Mouse (Mus musculus): Measurements from ENCODE around the gene Rpl18a. TPM values are rescaled to one million over a fixed set of nuclear protein-coding genes. Genes with fewer than 3 reads are reported as not detected.

The Rpl18a gene
- polyA plus RNA-seq, 1 experiment from 2014 or later, result 4,170 TPM

DNA sequence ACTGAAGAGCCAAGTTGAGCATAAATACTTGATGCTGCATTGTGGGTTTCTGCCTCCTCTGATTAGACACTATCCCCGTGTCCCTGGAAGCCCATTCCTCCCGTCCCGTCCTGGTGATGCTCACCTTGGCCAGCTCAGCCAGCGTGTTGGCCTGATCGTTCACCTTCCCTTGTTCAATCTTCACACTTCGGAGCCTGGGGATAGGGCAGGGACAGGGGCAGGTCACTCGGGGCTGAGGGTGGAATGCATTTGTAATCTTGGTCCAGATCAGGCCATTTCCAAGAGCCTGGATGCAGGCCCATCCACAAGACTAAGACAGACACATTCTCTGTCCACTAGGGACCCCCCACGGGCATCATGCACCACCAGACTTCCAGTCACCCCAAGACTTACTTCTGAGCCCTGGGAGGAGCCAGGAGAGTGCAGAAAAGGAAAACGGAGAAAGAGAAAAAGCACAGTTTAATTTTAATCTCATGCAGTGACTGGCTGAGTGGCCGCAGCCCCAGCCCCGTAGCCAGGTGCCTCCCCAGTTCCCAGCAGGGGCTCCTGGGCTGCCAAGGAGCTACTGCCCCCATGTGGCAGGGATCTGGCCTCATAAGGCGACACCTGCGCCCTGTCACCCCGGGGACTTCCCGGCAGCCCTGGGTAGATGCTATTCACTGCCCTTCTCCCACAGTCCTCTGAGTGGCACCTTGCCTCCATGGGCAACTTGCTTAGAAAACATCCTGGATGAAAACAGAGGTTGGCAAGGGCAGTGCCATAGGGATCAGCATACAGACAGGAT, 50.6 kb downstream of the Rpl18a start:
- Histone ChIP-seq H3K27me3 (replicated peaks) (no peaks in the 10 kb centered on the region), H3K4me2 (replicated peaks) (no peak overlapping the region), H3K4me1 (replicated peaks) (peaks cover 4% of the 10 kb centered on the region), H3K27ac (no peak overlapping the region), H3K9ac (no peak overlapping the region), H3K9me3 (no peaks in the 10 kb centered on the region), H3K4me3 (replicated peaks) (no peak overlapping the region), H3K36me3 (no peaks in the 10 kb centered on the region)
- WGBS, result 57% methylated on average over 15 of the region's 15 CpGs
- no peak for ATAC-seq

DNA sequence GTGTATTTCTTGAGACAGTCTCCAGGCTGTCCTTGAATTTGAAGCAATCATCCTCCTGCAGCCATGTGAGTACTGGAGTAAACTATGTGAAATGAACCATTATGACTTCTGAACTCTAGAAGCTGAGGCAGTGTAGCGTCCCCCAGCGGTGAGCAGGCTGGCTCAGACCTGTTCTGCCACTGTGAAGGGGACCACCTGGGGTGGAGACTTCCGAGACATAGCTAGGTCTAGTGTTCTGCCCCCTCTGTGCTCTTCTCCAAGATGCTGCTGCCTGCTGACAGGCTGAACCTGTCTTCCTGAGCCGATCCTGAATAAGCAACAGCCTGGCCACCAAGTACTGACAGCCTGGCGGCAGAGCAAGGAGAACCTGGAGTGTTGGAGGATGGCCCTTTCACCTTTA, 52.1 kb downstream of the Rpl18a start:
- Histone ChIP-seq H3K27me3 (replicated peaks) (no peaks in the 10 kb centered on the region), H3K9me3 (no peaks in the 10 kb centered on the region), H3K4me2 (replicated peaks) (no peak overlapping the region), H3K4me3 (replicated peaks) (no peak overlapping the region), H3K9ac (no peak overlapping the region), H3K27ac (no peak overlapping the region), H3K4me1 (replicated peaks) (peaks cover 15% of the 10 kb centered on the region), H3K36me3 (no peaks in the 10 kb centered on the region)
- no peak for ATAC-seq
- 46% methylated on average over 5 of the region's 5 CpGs for WGBS

MicroRNAs encoded within 50 kb of the gene (microRNA counts, 519-probe panel; counts per million panel counts)
- microRNA mmu-miR-1969, result 97.1 counts per million, percentile 29 among the panel's probes with 10 or more counts

Other genes starting within 250 kb of the Rpl18a start
- 58.0 and 74.2 TPM in 2 replicates for gene Pgpep1, start 237.0 kb downstream of the Rpl18a start, polyA plus RNA-seq (2015; fragmentation: Nextera tagmentation; extraction: Ambion mirVana)
- gene Lsm4, start 224.2 kb downstream of the Rpl18a start, polyA plus RNA-seq (2015; fragmentation: Nextera tagmentation; extraction: Ambion mirVana), result 286 and 323 TPM in 2 replicates
- gene Jund, start 198.5 kb downstream of the Rpl18a start, polyA plus RNA-seq (2015; fragmentation: Nextera tagmentation; extraction: Ambion mirVana), result 83.7 and 88.8 TPM in 2 replicates
- gene Iqcn, start 194.0 kb downstream of the Rpl18a start, polyA plus RNA-seq (2015; fragmentation: Nextera tagmentation; extraction: Ambion mirVana), result not detected in 2 replicates
- 2.1 and 2.5 TPM in 2 replicates for gene Gm3336, start 178.9 kb downstream of the Rpl18a start, polyA plus RNA-seq (2015; fragmentation: Nextera tagmentation; extraction: Ambion mirVana)
- 0.21 and 0.53 TPM in 2 replicates for gene Pde4c, start 173.7 kb downstream of the Rpl18a start, polyA plus RNA-seq (2015; fragmentation: Nextera tagmentation; extraction: Ambion mirVana)
- gene Rab3a, start 142.7 kb downstream of the Rpl18a start, polyA plus RNA-seq (2015; fragmentation: Nextera tagmentation; extraction: Ambion mirVana), result 24.0 and 26.0 TPM in 2 replicates
- 59.1 and 72.6 TPM in 2 replicates for gene Mpv17l2, start 136.5 kb downstream of the Rpl18a start, polyA plus RNA-seq (2015; fragmentation: Nextera tagmentation; extraction: Ambion mirVana)
- 53.1 and 55.3 TPM in 2 replicates for gene Pik3r2, start 120.7 kb downstream of the Rpl18a start, polyA plus RNA-seq (2015; fragmentation: Nextera tagmentation; extraction: Ambion mirVana)
- gene Mast3, start 92.4 kb downstream of the Rpl18a start, polyA plus RNA-seq (2015; fragmentation: Nextera tagmentation; extraction: Ambion mirVana), result 13.2 and 16.8 TPM in 2 replicates
- gene Il12rb1, start 89.0 kb downstream of the Rpl18a start, polyA plus RNA-seq (2015; fragmentation: Nextera tagmentation; extraction: Ambion mirVana), result 0.29 and 0.40 TPM in 2 replicates
- 7.5 TPM in 2 replicates for gene Arrdc2, start 57.7 kb downstream of the Rpl18a start, polyA plus RNA-seq (2015; fragmentation: Nextera tagmentation; extraction: Ambion mirVana)
- 2.0 TPM in 2 replicates for gene Kcnn1, start 34.2 kb downstream of the Rpl18a start, polyA plus RNA-seq (2015; fragmentation: Nextera tagmentation; extraction: Ambion mirVana)
- 89.4 and 90.7 TPM in 2 replicates for gene Ccdc124, start 23.5 kb downstream of the Rpl18a start, polyA plus RNA-seq (2015; fragmentation: Nextera tagmentation; extraction: Ambion mirVana)
- gene Slc5a5, start 4.7 kb downstream of the Rpl18a start, polyA plus RNA-seq (2015; fragmentation: Nextera tagmentation; extraction: Ambion mirVana), result 0.34 and 0.40 TPM in 2 replicates
- gene Map1s, start 8.5 kb upstream of the Rpl18a start, polyA plus RNA-seq (2015; fragmentation: Nextera tagmentation; extraction: Ambion mirVana), result 36.7 and 38.6 TPM in 2 replicates

Data from intestine, embryonic 15.5 days (tissue).